Mouse (Mus musculus) ES-Bruce4 (cell line): ENCODE results near the gene Sdc4.

Experiments used
- CTCF ChIP-seq: IDR thresholded peaks from one replicate; pipeline ENCODE4 v1.8.1; 2011; ENCODE audit warnings: low read depth, low read length
- EP300 ChIP-seq: IDR thresholded peaks from 2 replicates; pipeline ENCODE4 v1.6.1; 2011; ENCODE audit warnings: low read depth, low read length; ENCODE audit not compliant: insufficient read depth
- POLR2A ChIP-seq: IDR thresholded peaks from one replicate; pipeline ENCODE4 v1.8.1; 2011; ENCODE audit warnings: low read length; ENCODE audit not compliant: insufficient read depth

DNA sequence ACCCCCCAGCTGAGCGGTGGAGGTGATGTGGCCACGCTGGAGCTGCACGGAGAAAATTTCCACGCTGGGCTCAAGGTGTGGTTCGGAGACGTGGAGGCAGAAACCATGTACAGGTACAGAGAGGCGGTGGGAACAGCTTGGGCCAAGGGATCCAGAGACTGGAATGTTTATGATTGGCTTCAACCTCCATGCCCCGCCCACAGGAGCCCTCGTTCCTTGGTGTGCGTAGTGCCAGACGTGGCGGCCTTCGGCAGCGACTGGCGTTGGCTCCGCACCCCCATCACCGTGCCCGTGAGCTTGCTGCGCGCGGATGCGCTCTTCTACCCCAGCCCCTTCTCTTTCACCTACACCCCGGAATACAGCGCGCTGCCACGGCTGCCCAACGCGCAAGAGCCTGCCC lies 29.5 kb downstream of the Sdc4 start:
- TF ChIP-seq POLR2A (no peak), EP300 (no peak), CTCF (no peak)
